Mouse (Mus musculus): ENCODE results near the gene Wscd2. TPM values are rescaled to one million over a fixed set of nuclear protein-coding genes. Genes with fewer than 3 reads are reported as not detected.

The Wscd2 gene
- total and polyA plus RNA-seq, 3 experiments, result 0.27 TPM; not detected in 2

DNA sequence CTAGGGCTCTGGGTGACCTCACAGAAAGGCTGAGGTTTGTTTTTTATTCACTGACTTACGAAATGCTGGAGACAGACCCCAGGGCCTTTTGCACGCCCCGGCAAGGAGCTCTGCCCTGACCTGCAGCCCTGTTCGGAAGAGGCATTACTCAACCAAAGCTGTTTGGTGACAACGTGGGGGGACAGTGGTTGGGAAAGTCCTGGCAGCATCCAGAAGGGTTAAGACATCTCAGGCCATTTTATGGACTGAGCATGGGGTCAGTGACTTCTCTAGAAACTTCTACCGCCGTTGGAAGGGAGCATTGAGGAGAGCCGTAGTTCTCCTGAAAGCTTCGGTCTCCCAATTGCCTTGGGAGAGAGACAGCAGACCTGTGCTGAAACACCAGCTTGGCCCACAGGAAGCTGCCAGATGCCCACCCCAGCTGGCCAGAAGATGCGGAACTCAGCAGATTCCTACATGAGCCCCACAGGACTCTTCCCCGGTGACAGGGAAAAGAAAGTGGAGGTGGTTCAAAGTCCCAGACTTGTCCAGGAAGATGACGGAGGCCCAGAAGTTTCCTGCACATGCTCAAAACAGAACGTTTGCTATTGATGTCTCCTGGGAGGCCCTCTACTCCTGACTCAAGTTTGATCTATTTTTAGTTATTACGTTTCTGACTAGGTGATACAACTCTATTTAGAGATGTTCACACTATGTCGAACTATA is 145.9 kb downstream of the Wscd2 start:
- DNase-seq (ENCODE audit: low spot score), result no peak
- Histone ChIP-seq H3K36me3 (replicated peaks) (no peaks in the 10 kb centered on the region), H3K9me3 (replicated peaks) (peaks cover 95% of the 10 kb centered on the region), H3K27me3 (ENCODE audit: insufficient read depth, low read length) (no peaks in the 10 kb centered on the region), H3K4me3 (ENCODE audit: low read depth, low read length) (no peak overlapping the region), H3K4me1 (ENCODE audit: insufficient read depth, low read depth, low read length) (no peaks in the 10 kb centered on the region)
- ATAC-seq (ENCODE audit: extremely low read depth, insufficient number of reproducible peaks, low FRiP score, poor library complexity, severe bottlenecking), result no peak
- TF ChIP-seq POLR2AphosphoS5 (IDR thresholded peaks at IDR 0.05; ENCODE audit: insufficient replicate concordance, low read depth, low read length) (no peak), GATA1 (IDR thresholded peaks at IDR 0.05; ENCODE audit: borderline replicate concordance, low read length) (no peak), GATA2 (IDR thresholded peaks at IDR 0.05; ENCODE audit: borderline replicate concordance, low read depth, low read length) (no peak), TAL1 (conservative IDR thresholded peaks at IDR 0.05; ENCODE audit: low read depth, low read length) (no peak), CTCF (IDR thresholded peaks at IDR 0.05; ENCODE audit: low read depth, low read length) (no peak)

DNA sequence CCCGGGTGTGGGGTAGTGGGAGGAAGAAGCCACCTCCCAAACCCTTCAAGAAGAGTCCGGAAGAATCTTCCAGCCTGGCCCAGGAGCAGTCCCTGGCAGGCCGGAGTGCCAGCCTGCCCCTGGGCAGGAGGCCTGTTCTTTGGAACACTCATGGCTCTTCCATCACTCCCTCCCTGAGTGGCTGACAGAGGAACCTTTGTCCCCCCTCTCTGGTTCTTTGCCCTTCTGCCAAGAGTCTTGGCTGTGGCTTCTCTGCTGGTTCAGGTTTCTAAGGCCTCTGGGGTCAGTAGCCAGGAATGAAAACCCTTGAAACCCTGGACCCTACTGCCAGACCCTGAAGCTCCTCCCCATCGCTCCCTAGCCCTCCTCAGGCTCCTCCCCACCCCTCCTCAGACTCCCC is 147.5 kb downstream of the Wscd2 start:
- no peaks in the 10 kb centered on the region for H3K27me3 ChIP-seq (ENCODE audit: insufficient read depth, low read length)
- DNase-seq (ENCODE audit: low spot score), result no peak
- no peaks in the 10 kb centered on the region for H3K4me1 ChIP-seq (ENCODE audit: insufficient read depth, low read depth, low read length)
- H3K4me3 ChIP-seq (ENCODE audit: low read depth, low read length), result no peak overlapping the region
- no peak for TF ChIP-seq GATA1 (IDR thresholded peaks at IDR 0.05; ENCODE audit: borderline replicate concordance, low read length)
- TF ChIP-seq CTCF (IDR thresholded peaks at IDR 0.05; ENCODE audit: low read depth, low read length), result no peak
- TF ChIP-seq POLR2AphosphoS5 (IDR thresholded peaks at IDR 0.05; ENCODE audit: insufficient replicate concordance, low read depth, low read length), result no peak
- TF ChIP-seq GATA2 (IDR thresholded peaks at IDR 0.05; ENCODE audit: borderline replicate concordance, low read depth, low read length), result no peak
- TF ChIP-seq TAL1 (conservative IDR thresholded peaks at IDR 0.05; ENCODE audit: low read depth, low read length), result no peak
- peaks cover 95% of the 10 kb centered on the region for H3K9me3 ChIP-seq (replicated peaks)
- ATAC-seq (ENCODE audit: extremely low read depth, insufficient number of reproducible peaks, low FRiP score, poor library complexity, severe bottlenecking), result no peak
- H3K36me3 ChIP-seq (replicated peaks), result no peaks in the 10 kb centered on the region

DNA sequence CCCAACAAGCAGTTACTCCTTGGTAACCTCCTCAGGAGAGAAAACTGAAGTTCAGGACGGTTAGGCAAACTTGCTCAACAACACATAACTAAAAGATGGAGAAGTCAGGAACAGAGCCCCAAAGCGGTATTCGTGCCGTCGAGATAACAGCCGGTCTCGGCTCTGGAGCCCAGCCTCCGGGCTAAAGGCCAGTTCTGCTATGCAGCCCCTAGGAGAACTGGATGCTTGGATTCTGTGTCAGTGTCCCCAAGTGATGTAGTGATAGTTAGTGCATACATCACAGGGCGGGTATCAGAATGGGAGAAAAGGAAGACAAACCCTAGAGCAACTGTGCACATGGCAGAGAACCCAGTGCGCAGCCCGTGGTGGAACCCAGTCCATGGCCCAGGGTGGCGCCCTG is 147.9 kb downstream of the Wscd2 start:
- H3K27me3 ChIP-seq (ENCODE audit: insufficient read depth, low read length), result no peaks in the 10 kb centered on the region
- H3K4me3 ChIP-seq (ENCODE audit: low read depth, low read length), result no peak overlapping the region; the same call in 1 of the 2 replicates
- H3K36me3 ChIP-seq (replicated peaks), result no peaks in the 10 kb centered on the region
- DNase-seq (ENCODE audit: low spot score), result no peak
- peaks cover 95% of the 10 kb centered on the region for H3K9me3 ChIP-seq (replicated peaks)
- TF ChIP-seq CTCF (IDR thresholded peaks at IDR 0.05; ENCODE audit: low read depth, low read length), result no peak
- no peak for TF ChIP-seq POLR2AphosphoS5 (IDR thresholded peaks at IDR 0.05; ENCODE audit: insufficient replicate concordance, low read depth, low read length)
- no peak for TF ChIP-seq TAL1 (conservative IDR thresholded peaks at IDR 0.05; ENCODE audit: low read depth, low read length)
- no peak for TF ChIP-seq GATA2 (IDR thresholded peaks at IDR 0.05; ENCODE audit: borderline replicate concordance, low read depth, low read length)
- no peak for TF ChIP-seq GATA1 (IDR thresholded peaks at IDR 0.05; ENCODE audit: borderline replicate concordance, low read length)
- no peak for ATAC-seq (ENCODE audit: extremely low read depth, insufficient number of reproducible peaks, low FRiP score, poor library complexity, severe bottlenecking)
- H3K4me1 ChIP-seq (ENCODE audit: insufficient read depth, low read depth, low read length), result no peaks in the 10 kb centered on the region

DNA sequence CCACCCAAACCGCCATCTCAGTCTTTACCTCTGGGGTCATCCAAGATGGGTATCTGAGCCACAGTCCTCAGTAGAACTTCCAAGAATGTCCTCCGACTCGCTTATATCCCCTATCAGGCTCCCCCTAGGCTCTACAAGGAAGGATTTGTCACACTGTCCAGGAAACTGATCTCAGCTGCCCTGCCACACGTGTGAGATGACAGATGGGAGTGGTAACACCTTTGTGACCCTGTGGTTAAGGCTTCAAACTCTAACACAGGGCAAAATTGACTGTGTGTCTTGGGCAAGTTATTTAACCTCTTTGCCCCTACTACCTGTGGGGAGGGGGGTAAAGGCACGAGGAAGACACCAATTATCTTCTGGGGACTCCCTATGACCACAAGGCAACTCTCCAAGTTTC is 149.0 kb downstream of the Wscd2 start:
- no peak for ATAC-seq (ENCODE audit: extremely low read depth, insufficient number of reproducible peaks, low FRiP score, poor library complexity, severe bottlenecking)
- DNase-seq (ENCODE audit: low spot score), result no peak
- Histone ChIP-seq H3K27me3 (ENCODE audit: insufficient read depth, low read length) (no peaks in the 10 kb centered on the region), H3K9me3 (replicated peaks) (peaks cover 95% of the 10 kb centered on the region), H3K4me3 (ENCODE audit: low read depth, low read length) (no peak overlapping the region), H3K36me3 (replicated peaks) (no peaks in the 10 kb centered on the region), H3K4me1 (ENCODE audit: insufficient read depth, low read depth, low read length) (no peaks in the 10 kb centered on the region)
- TF ChIP-seq POLR2AphosphoS5 (IDR thresholded peaks at IDR 0.05; ENCODE audit: insufficient replicate concordance, low read depth, low read length), result no peak
- TF ChIP-seq TAL1 (conservative IDR thresholded peaks at IDR 0.05; ENCODE audit: low read depth, low read length), result no peak
- no peak for TF ChIP-seq GATA2 (IDR thresholded peaks at IDR 0.05; ENCODE audit: borderline replicate concordance, low read depth, low read length)
- TF ChIP-seq GATA1 (IDR thresholded peaks at IDR 0.05; ENCODE audit: borderline replicate concordance, low read length), result no peak
- no peak for TF ChIP-seq CTCF (IDR thresholded peaks at IDR 0.05; ENCODE audit: low read depth, low read length)

Other genes starting within 250 kb of the Wscd2 start
- gene Sgsm1, start 179.5 kb upstream of the Wscd2 start, total RNA-seq (2014; fragmentation: Nextera tagmentation), result not detected in 2 replicates
- under 0.01 and 0.05 TPM in 2 replicates for gene Sgsm1, start 179.5 kb upstream of the Wscd2 start, total RNA-seq (2017)
- gene Sgsm1, start 179.5 kb upstream of the Wscd2 start, polyA plus RNA-seq (2012), result not detected in 2 replicates
- not detected in 2 replicates for gene Aym1, start 133.0 kb upstream of the Wscd2 start, total RNA-seq (2014; fragmentation: Nextera tagmentation)
- 0.29 TPM in 1 of 2 replicates, not detected in the other for gene Aym1, start 133.0 kb upstream of the Wscd2 start, total RNA-seq (2017)
- gene Aym1, start 133.0 kb upstream of the Wscd2 start, polyA plus RNA-seq (2012), result not detected in 2 replicates
- gene Cmklr1, start 160.1 kb downstream of the Wscd2 start, total RNA-seq (2014; fragmentation: Nextera tagmentation), result not detected in 2 replicates
- gene Cmklr1, start 160.1 kb downstream of the Wscd2 start, total RNA-seq (2017), result 0.05 TPM in 1 of 2 replicates, not detected in the other
- gene Cmklr1, start 160.1 kb downstream of the Wscd2 start, polyA plus RNA-seq (2012), result not detected in 2 replicates
- gene 1700069L16Rik, start 234.4 kb downstream of the Wscd2 start, total RNA-seq (2014; fragmentation: Nextera tagmentation), result not detected in 2 replicates
- 0.29 TPM in 1 of 2 replicates, not detected in the other for gene 1700069L16Rik, start 234.4 kb downstream of the Wscd2 start, total RNA-seq (2017)
- gene 1700069L16Rik, start 234.4 kb downstream of the Wscd2 start, polyA plus RNA-seq (2012), result not detected in 2 replicates
- gene Ficd, start 245.5 kb downstream of the Wscd2 start, total RNA-seq (2014; fragmentation: Nextera tagmentation), result 2.4 and 5.8 TPM in 2 replicates
- 1.5 and 1.7 TPM in 2 replicates for gene Ficd, start 245.5 kb downstream of the Wscd2 start, total RNA-seq (2017)
- gene Ficd, start 245.5 kb downstream of the Wscd2 start, polyA plus RNA-seq (2012), result 1.4 and 1.9 TPM in 2 replicates